In genomic region chr11:4421933-4422488, GRCm38 (mm10) we compare ENCODE assay signal across 11 mouse cellular contexts. TPM values are rescaled to one million over a fixed set of nuclear protein-coding genes. Genes with fewer than 3 reads are reported as not detected.
DNase-seq lines count a peak whose midpoint lies in the region; ATAC-seq and TF ChIP-seq lines count a peak whose summit lies in the region.
"Had no signal": no experiment of that assay in that cellular context is flagged by ENCODE, and none has a peak within 500 bp of the region (broad histone marks: within the 10 kb centered on the region; RNA-seq: fewer than 3 reads in every experiment).

No protein-coding gene starts in this region.

- TF ChIP-seq CTCF in kidney, adult 2 months (conservative IDR thresholded peaks at IDR 0.05; ENCODE audit: insufficient read depth, insufficient read length, low read depth, low read length), result no peak

- H3K27me3 ChIP-seq in kidney, adult 2 months (replicated peaks; ENCODE audit: control insufficient read depth, insufficient read depth, low read length), result no peaks in the 10 kb centered on the region

- DNase-seq in kidney, adult 2 months, result peak; percentile 27
- no peak for DNase-seq in kidney, postnatal 25 days
- peak; percentile 64 for DNase-seq in 3T3-L1 (ENCODE audit: low read depth, low spot score)
- DNase-seq in A20 (ENCODE audit: low read depth, low spot score), result peak; percentile 41
- DNase-seq in ovary, postnatal 10 days (ENCODE audit: low spot score), result no peak
- DNase-seq in right cerebral cortex, postnatal 36 days (ENCODE audit: low spot score in 2 of 2), result no peak
- DNase-seq: cerebellum, postnatal 36 days; gastrocnemius, postnatal 14 days had no signal

- no peak overlapping the region for H3K27ac ChIP-seq in kidney, adult 2 months (ENCODE audit: insufficient read depth, low read depth, low read length)
- H3K27ac ChIP-seq: midbrain, embryonic 15.5 days had no signal

- no peaks in the 10 kb centered on the region for H3K4me1 ChIP-seq in kidney, adult 2 months (ENCODE audit: control insufficient read depth, insufficient read depth, low read length)
- H3K4me1 ChIP-seq: midbrain, embryonic 15.5 days had no signal

- 30% methylated on average over 6 of the region's 6 CpGs for WGBS in kidney, adult 2 months

- peak; percentile 66 for ATAC-seq in common myeloid progenitor, adult 5-6 weeks (replicated peaks; ENCODE audit: low read depth, poor library complexity, severe bottlenecking)
- ATAC-seq: midbrain, embryonic 15.5 days had no signal

- no peak for TF ChIP-seq POLR2A in kidney, adult 2 months (IDR thresholded peaks at IDR 0.05; ENCODE audit: low read depth, low read length)

- no peaks in the 10 kb centered on the region for H3K36me3 ChIP-seq in kidney, adult 2 months (ENCODE audit: control insufficient read depth, insufficient read depth, low read length)
- H3K36me3 ChIP-seq: midbrain, embryonic 15.5 days had no signal

- H3K4me3 ChIP-seq in kidney, adult 2 months (ENCODE audit: insufficient read depth, low read depth, low read length), result no peak overlapping the region
- H3K4me3 ChIP-seq: midbrain, embryonic 15.5 days had no signal

RNA-seq across cellular contexts. Expression of gene Hormad2, which starts 18.9 kb away (rescaled TPM):
- not detected in 2 replicates for polyA plus RNA-seq in kidney, adult 2 months (2012; rRNA removed)
- total RNA-seq in common myeloid progenitor, adult 5-6 weeks (2017), result 1.5 TPM in 1 of 2 replicates, not detected in the other
- total RNA-seq: gastrocnemius, postnatal 14 days; left cerebral cortex, postnatal 25 days had no signal
- polyA plus RNA-seq: midbrain, embryonic 15.5 days had no signal

Comparison
In these comparisons a context has a peak if more than half of its experiments do, and no peak if none do; other contexts are left out.
1. DNase-seq: peak in kidney, adult 2 months (single experiment), 3T3-L1 (single experiment) and A20 (single experiment); none in kidney, postnatal 25 days (0 of 2), ovary, postnatal 10 days (single experiment) and right cerebral cortex, postnatal 36 days (0 of 2).